Mouse (Mus musculus): Measurements from ENCODE around the gene BC005624. TPM values are rescaled to one million over a fixed set of nuclear protein-coding genes. Genes with fewer than 3 reads are reported as not detected.
A peak's percentile ranks its signal among the peaks of the same experiment; 100 is the strongest.
"Not testable (repeated sequence)": the region's sequence is repeated elsewhere in the genome, so short reads cannot be mapped to it uniquely, and the experiment has no call there.

BC005624 gene
- total and polyA plus RNA-seq, 3 experiments, result 7.8 to 50.7 (median 45.3) TPM

DNA sequence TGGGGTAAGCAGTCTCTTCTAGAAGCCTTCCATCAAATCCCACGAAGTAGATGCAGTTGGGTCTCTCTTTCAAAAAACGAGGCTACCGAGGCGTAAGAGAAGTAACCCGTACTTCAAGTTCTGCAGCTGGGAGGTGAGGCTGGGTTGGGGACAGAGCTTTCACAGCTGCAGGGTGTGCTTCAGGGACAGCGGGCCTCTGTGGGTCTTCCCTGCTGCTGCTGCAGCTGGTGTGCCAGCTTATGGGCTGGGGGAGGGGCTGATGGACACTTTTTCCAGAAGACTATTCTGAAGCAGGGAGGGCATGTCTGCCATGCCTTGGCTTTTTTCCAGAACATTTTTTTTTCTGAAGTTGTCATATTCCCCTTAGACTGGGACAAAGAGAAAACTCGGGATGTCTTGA is 1.0 kb upstream of the BC005624 start:
- no peak for DNase-seq

DNA sequence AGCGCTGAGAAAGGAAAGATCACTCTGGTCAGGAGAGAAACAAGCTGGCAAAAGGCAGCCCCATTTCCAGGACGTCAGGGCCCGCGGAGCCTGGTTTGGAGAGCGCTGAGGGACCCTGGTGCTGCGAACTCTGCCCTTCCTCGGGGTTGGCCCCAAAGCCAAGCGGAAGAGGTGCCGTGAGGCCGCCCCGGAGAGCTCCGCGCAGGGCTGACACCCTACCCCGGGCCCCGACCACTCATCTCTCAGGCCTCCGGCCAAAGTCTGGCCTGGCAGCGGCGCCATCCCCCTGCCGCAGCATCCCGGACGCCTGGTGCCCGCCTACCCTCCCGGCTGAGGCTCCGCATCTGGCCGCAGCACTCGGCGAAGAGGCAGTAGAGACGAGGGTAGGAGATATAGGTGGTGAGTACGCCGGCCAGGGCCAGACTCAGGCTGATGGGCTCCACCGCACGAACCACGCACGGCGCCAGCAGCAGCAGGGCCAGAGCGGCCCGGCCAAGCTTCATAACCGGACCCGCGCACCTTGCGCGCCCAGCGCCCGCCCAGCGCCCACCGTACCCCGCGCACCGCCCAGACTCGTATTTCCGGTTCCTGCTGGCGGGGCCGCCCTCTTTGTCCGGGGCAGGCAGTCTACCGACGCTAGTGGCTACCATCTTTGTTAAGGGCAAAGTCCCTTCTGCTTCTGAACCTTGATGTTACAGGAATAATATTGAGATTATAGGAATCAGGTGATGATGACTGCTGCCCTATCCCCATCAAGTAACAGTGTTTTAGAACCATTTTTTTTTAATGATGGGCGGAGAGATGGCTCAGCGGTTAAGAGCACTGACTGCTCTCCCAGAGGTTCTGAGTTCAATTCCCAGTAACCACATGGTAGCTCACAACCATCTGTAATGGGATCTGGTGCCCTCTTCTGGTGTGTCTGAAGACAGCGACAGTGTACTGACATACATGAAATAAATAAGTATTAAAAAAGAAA is 14.4 kb downstream of the BC005624 start, which contains the start of gene Tor1a:
TSS of gene Tor1a (minus strand) at position 582 of the 976 bp plus-strand sequence.
- DNase-seq, result peak; percentile 93

DNA sequence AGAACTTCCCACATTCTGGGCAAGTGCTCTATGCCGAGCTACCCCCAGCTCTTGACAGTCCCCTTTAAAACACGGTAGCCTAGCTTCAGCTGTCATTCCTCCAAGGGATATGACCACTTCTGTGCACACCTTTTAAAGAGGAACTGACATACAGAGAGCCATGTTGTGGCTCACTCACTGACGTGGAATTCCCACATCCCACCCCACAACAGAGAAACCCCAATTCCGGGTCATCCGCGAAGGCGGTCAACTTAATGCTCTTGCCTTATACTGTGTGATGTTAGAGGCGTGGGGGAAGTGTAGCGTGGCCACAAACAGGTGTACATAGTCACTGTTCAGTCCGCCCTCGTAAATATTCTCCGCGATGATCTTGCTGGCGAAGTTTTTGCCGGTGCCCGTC is 15.2 kb downstream of the BC005624 start:
- no peak for DNase-seq

DNA sequence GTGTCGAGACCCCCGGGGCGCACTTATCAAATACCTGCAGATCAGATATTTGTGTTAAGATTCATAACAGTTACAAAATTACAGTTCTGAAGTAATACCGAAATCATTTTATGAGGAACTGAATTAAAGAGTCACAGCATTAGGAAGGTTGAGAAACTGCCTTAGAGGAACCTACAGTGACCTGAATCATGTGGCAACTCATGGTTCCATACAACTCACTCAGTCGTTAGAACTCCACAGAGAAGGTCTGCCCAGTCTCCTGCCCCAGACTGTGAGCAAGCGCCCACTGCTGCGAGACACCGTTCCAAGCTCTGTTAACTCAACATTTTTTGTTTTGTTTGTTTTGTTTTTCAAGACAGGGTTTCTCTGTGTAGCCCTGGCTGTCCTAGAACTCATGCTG is 16.4 kb downstream of the BC005624 start:
- no peak for DNase-seq

DNA sequence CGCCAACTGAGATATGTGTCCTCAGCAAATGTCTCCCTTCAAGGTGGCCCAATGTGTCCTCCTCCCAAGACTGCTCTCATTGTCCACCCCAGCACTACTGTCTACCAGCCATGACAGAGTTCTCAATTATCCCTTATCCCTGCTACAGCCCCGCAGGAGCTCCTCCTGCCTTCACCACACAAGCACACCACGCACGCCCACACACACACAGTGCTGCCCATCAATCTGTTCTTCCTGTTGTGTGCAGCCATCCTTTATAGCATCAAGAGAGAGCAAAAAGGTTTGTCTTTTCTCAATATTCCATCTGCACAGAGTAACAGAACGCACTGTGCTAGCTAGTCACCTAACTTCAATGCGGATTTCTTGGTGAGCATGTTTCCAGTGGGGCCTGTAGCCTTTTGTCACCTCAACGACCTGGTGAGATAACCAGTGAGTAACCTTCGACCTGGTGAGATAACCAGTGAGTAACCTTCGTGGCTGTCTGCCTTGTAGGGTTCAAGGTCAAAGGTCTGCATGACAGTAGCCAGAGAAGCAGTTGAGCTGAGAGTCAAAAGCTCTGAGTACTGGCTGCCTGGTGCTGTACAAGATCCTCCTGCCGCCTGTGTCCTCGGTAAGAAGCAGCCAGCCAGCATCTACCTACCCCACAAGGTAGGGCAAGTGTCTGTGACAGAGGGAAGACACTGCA is 19.3 kb downstream of the BC005624 start:
- DNase-seq, result peak; percentile 70

DNA sequence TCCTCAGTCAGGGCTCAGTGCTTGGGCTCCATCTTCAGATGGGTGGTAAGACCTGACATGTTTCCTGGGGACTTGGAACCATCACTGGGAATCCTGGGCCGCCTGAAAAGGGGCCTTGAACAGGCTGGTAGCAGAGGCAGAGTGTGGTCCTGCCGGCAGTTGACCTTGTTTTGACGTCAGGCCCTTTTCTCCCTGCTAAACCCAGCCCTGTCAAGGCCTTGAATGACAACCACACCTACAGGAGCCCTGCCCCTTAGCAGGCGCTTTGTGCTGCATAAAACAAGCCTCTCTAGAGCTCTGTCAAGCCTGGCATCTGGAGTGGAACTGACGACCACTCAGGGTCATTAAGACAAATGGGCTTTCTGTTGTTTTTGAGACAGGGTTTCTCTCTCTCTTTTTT is 22.1 kb downstream of the BC005624 start:
- DNase-seq, result peak; percentile 70

DNA sequence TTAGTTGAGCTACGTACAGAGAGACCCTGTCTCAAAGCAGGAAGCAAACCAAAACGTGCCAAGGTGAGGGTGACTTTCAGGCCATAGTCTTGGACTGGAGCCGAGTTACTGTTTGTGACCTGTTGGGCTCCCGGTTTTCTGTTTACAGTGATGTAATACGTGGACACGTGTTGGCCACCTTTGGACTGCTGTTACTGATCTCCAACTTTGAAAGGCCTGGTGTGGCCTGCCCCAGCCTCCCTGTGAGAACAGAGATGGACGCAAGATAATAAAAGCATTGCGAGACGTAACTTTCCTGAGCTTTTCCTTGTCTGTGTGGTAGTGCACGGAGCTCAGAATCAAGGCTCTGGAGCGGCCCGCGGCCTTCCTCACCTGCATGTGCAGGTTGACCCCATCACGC is 23.3 kb downstream of the BC005624 start:
- DNase-seq, result no peak

DNA sequence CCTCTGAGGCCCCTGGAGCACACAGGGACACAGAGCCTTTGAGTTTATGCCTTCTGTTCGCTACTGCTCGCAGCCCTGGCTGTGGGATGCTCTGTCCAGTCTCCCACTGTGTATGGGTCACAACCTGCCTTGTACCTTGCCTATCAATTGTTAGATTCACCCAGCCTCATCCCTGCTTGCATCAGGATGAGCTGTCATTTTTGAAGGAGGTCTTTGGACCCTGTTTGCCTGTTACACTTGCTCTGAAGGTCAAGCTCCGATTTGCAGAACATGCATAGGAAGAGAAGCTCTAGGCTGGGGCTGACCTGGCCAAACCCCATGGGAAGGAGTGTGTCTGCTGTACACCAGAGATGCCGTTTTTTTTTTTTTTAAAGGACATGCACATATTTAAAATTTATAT is 24.5 kb downstream of the BC005624 start:
- DNase-seq, result no peak

DNA sequence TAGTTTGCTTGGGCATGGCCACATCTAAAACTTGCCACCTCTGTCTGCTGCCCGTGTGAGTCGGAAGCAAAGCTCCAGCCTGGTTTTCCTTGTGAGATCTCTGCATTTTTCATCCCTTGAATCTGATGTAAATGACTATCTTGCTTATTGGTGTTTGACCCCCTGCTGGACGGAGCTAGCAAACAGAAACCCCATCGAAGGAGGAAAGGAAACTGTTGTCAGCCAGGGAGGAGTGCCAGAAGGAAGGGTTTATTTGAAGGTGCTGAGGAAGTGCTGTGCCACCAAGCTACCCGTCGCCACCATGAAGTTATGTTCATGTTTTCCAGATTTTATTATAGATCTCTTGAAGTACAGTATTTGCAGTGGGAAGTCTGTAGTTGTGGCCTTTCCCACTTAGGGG is 27.2 kb downstream of the BC005624 start:
- DNase-seq, result no peak

DNA sequence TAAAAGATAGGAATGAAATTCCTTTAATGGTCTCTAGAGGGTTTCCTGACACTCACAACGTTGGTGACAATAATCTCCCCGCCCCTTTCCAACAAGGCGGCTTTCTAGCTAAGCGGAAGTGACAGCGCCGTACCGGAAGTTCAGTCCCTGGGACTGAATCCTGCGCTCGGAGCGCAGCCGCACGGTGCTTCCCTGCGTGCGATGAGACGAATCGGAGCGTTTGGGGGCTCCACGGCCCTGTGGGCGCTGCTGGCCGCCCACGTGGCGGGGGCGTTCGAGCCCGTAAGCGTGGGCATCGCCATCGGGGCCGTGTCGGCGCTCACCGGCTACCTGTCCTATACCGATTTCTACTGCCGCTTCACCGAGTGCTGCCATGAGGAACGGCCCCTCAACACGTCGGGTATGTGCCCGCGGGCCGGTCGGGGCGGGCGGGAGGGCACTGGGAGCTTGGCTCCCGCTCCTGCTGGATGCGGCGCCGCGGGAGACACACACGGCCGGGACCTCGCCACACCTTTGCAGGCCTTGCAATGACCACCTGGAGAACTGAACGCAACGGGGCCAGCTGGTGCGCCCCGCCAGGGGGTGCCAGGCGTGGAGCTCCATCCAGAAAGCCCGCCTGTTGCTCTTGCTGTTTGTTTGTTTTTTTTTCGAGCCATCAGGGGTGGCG is 29.0 kb downstream of the BC005624 start, which contains the start of gene Tor1b:
TSS of gene Tor1b (plus strand) at position 136 of the 667 bp plus-strand sequence.
- peak; percentile 89 for DNase-seq

DNA sequence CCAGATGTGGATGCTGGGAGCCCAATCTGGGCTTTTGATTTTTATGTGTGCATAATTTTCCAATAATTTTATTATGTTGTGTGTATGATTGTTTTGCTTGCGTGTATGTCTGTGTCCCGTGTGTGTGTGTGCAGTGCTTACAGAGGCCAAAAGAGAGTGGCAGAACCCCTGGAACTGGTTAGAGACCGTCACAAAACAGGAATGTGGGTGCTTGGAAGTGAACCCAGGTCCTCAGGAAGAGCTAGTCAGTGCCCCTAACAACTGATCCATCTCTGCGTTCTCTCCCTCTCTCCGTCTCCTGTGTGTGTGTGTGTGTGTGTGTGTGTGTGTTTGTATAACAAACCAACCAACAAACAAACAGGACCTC is 29.6 kb downstream of the BC005624 start:
- DNase-seq, result no peak

DNA sequence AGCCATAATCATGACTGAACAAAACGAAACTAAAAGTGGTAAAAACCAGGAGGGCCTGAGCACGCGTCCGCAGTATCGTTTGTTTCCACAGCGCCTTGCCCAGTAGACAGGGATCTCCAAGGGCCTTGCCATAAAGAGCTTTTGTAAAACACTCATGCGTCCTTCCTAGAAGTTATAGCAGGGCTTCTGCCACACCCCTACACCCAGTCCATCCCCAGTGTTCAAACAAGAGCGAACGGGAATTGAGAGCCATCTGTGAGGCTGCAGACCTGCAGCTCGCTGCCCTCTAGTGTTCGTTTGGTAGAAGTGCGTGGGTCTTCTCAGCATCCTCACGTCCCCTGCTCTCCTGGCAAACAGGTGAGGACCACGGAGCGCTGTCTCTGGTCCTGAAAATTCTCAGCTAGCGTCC is 39.4 kb downstream of the BC005624 start:
- DNase-seq, result peak; percentile 71

DNA sequence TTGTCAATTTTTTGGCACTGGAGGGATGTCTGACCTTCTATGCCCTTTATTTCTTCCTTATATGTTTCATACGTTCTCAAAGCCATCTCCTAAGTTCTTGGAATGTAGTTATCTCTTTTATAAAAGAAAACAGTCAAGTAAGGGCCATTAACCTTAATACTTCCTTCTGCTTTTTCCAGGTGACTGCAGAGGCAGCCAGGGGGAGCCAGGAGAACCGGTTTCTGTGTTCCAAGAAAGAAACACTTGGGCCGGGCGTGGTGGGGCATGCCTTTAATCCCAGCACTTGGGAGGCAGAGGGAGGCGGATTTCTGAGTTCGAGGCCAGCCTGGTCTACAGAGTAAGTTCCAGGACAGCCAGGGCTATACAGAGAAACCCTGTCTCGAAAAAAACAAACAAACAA is 39.9 kb downstream of the BC005624 start:
- not testable (repeated sequence) for DNase-seq

DNA sequence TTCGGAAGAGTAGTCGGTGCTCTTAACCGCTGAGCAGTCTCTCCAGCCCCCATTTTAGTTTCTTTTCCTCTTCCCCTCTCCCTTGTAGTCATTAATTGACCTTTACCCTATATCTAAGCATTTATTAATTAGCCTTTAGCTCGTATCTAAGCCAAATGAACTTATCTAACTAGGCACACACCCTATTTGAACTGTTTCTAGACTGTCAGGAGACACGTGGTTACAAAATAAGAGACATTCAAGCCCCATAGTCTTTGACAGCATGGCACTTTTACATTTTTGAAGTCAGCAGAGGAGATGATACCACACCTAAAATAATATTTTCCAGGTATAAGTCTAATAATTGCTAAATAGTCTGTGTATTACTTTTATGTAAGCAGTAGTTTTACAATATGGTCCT is 40.4 kb downstream of the BC005624 start:
- no peak for DNase-seq

DNA sequence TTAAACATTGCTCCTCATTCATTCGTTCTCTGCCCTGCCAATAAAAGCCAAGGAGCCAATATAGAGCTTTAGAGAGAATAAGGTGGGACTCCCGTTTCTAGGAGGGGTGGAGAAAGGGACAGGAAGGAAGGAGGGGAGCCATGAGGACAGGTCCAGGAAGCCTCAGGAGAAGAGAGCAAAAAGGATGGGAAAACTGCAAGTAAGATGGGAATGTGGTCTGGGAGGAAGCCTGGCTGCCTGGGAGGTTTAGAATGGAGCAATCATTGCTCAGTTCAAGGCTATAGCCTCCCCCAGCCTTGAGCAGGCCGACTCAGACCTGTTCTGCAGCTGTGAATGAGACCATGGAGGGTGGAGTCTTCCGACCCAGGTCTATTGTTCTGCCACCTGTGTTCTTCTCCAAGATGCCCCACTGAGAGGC is 43.4 kb downstream of the BC005624 start:
- no peak for DNase-seq

DNA sequence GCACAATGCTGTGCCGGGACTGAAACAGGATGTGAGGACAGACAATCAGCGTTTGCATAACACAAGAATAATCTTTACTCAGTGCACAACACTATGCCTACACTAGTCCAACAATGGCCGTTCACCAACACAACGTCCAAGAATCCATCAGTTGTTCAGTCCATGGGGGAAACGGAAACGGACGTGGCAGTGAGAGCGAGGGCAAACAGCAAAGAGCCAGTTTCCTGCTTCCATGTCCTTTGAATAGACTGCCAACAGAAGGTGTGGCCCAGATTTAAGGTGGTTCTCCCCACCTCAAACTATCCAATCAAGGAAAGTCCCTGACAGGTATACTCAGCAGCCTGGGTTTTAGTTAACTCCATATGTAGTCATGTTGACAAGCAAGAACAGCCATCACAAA is 44.3 kb downstream of the BC005624 start:
- no peak for DNase-seq

DNA sequence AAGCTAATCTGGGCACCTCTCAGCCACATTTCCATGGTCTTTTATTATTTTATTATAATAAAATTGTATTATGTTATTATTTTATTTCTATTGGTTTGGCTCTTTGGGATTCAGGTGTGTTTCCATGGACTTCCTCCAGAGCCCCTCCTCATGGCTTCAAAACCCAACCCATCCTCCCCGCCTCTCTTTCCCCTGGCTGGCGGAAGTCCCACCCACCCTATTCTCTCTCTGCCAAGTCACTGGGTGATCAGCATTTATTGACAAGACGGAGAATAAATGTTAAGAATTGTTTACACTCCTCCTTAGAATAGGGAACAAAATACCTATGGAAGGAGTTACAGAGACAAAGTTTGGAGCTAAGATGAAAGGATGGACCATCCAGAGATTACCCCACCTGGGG is 45.2 kb downstream of the BC005624 start:
- DNase-seq, result no peak

DNA sequence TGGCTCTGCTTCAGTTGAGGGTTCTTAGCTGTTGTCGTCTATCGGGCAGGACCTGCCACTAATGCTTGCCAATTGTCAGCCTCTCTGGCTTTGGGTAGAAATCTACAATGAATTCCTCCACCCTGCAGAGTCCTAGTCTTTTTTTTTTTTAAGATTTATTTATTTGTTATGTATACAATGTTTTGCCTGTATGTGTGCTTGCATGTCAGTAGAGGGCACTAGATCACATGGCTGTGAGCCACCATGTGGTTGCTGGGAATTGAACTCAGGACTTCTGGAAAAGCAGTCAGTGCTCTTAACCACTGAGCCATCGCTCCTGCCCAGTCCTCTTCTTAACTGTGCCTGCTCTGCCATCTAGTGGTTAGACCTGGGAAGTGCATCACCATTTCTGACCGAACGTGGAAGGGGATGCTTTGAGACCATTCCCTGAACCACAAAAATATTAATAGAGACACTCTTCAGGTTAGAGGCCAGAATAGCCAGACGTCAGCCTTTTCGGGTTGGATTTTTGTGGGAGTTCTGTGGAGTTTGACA is 48.0 kb downstream of the BC005624 start:
- peak; percentile 75 for DNase-seq

DNA sequence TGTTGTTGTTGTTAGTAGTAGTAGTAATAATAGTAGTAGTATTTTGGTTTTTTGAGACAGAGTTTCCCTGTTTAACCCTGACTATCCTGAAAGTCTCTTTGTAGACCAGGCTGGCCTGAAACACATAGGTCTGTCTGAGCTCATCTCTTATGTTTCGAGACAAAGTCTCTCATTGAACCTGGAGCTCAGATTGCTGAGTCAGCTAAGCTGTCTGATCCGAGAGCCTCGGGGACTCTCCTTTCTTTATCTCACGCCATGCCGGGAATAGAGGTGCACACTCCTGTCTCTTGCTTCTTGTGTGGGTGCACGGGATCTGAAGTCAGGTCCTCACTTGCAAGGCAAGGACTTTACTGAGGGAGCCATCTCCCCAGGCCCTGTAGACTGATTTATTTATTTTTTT is 49.0 kb downstream of the BC005624 start:
- DNase-seq, result no peak

DNA sequence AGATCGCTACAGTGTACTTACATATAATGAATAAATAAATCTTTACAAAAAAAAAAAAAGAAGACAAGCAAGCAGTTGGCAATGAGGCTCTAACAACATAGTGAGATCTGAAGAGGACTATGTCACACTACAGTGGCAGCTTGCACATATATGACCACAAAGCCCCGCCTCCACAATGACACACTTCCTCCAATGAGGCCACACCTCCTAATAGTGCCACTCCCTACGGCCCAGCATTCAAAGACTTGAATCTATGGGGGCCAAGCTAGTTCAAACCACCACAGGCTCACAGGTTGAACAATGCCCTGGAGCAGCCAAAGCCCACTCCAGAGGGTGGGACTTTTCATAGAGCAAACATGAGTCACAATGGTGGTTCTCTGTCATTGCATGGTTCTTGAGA is 50.1 kb downstream of the BC005624 start:
- DNase-seq, result no peak

DNA sequence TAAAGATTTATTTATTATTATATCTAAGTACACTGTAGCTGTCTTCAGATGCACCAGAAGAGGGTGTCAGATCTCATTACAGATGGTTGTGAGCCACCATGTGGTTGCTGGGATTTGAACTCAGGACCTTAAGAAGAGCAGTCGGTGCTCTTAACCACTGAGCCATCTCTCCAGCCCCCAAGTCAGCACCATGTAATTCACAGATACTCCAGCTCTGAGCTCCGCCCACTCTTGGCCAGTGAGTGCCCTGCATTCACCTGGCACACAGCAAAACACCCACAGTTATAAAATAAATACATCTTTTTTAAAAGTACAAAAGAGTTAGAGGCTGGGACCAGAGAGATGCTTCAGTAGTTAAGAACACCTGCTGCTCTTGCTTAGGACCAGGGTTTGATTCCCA is 51.2 kb downstream of the BC005624 start:
- not testable (repeated sequence) for DNase-seq

DNA sequence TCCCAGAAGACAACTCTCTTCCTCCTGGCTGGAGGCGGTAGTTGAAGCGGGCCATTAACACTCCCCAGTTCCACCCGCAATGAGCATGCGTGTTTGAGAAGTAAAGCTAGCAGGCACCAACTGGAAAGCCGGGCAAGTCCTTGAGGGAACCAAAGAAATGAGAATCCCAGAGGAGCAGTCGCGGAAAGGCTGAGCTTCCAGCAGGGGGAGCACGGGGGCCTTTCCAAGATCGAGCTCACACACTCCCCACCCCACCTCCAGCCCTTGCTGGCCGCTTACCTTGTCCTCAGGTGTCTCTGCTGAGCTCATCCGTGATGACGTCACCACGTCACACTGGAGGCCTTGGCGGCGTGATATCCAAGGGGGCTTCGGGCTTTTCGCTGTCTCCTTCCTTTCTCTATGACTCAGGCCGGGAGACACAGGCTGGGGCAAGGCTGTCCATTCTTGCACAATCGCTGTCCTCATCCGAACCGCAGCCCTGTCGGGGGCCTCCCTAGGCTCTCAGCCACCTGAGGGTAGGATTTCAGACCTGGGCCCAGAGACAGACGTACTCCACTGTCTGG is 52.4 kb downstream of the BC005624 start, which contains the start of gene Ptges:
TSS of gene Ptges (minus strand) at position 381 of the 563 bp plus-strand sequence.
- peak; percentile 89 for DNase-seq
